Mouse (Mus musculus) spleen, adult 2 months (tissue): ENCODE results near the gene Defb20. TPM values are rescaled to one million over a fixed set of nuclear protein-coding genes. Genes with fewer than 3 reads are reported as not detected.

Source experiments
- DNase-seq, 2 experiments: peaks; one replicate each; pipeline versions ENCODE4 v3.0.0 to v3.0.0-alpha.2; 2012 to 2021; ENCODE audit warnings: low spot score in 2 of 2, low read depth in 1 of 2
- H3K27ac ChIP-seq: fragments of 200-500 bp; 2 replicates; pipeline ENCODE4 v1.5.1; 2012; ENCODE audit warnings: low read length, inconsistent platforms; ENCODE audit not compliant: insufficient read depth
- H3K27me3 ChIP-seq: fragments of 200-500 bp; 2 replicates; pipeline ENCODE4 v1.6.1; 2012; ENCODE audit warnings: mild to moderate bottlenecking, moderate library complexity, low read length, inconsistent platforms; ENCODE audit not compliant: control insufficient read depth, insufficient read depth
- H3K36me3 ChIP-seq: fragments of 200-500 bp; 2 replicates; pipeline ENCODE4 v1.6.1; 2012; ENCODE audit warnings: mild to moderate bottlenecking, low read length, inconsistent platforms; ENCODE audit not compliant: control insufficient read depth, insufficient read depth
- H3K4me1 ChIP-seq: fragments of 200-500 bp; 2 replicates; pipeline ENCODE4 v1.6.1; 2011; ENCODE audit warnings: inconsistent platforms; ENCODE audit not compliant: control insufficient read depth, insufficient read depth, insufficient read length
- H3K4me3 ChIP-seq: fragments of 200-500 bp; 2 replicates; pipeline ENCODE4 v1.5.1; 2011; ENCODE audit warnings: mild to moderate bottlenecking, inconsistent platforms; ENCODE audit not compliant: insufficient read depth, insufficient read length; ENCODE audit errors: extremely low read depth
- CTCF ChIP-seq: fragments of 200-500 bp; IDR thresholded peaks from 2 replicates; pipeline ENCODE4 v1.5.1; 2011; ENCODE audit warnings: mild to moderate bottlenecking, inconsistent platforms; ENCODE audit not compliant: insufficient read depth, insufficient read length, insufficient replicate concordance; ENCODE audit errors: extremely low read depth
- POLR2A ChIP-seq: fragments of 200-500 bp; IDR thresholded peaks from 2 replicates; pipeline ENCODE4 v1.6.1; 2011; ENCODE audit warnings: low read depth, low read length, inconsistent platforms
- WGBS: fragments of 180-500 bp; shearing (Covaris S2); methylation state at CpG from one replicate; pipeline ENCODE4 v1.1.7; 2018; 5-methylcytosine and 5-hydroxymethylcytosine counted together
- polyA plus RNA-seq: library from polyadenylated mRNA; depleted of rRNA; stranded (reverse); fragments of >200 nt; gene quantifications from 2 replicates; pipeline ENCODE4 v1.2.3, GENCODE M21; 2012

The Defb20 gene
- polyA plus RNA-seq, 1 experiment = not detected

DNA sequence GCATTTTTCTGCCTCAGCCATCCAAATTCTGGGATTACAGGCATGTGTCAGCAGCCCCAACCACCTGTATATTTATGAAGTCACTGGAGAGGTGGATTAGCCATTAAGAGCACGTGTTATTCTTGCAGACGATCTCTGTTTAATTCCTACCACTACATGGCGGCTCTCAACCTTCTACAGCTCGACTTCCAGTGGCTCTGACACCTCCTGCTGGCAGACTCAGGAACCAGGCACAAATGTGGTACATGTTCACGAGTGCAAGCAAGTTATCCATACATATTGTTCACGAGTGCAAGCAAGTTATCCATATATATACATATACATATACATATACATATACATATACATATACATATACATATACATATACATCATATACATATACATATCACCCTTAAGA, 16.3 kb downstream of the Defb20 start:
- Histone ChIP-seq H3K27me3 (no peaks in the 10 kb centered on the region; the same call in 1 of the 2 replicates), H3K4me3 (no peak overlapping the region), H3K27ac (no peak overlapping the region), H3K4me1 (no peaks in the 10 kb centered on the region), H3K36me3 (no peaks in the 10 kb centered on the region)
- TF ChIP-seq CTCF = no peak
- no peak for TF ChIP-seq POLR2A
- WGBS = 85% methylated on average over 6 of the region's 6 CpGs
- no peak for DNase-seq

DNA sequence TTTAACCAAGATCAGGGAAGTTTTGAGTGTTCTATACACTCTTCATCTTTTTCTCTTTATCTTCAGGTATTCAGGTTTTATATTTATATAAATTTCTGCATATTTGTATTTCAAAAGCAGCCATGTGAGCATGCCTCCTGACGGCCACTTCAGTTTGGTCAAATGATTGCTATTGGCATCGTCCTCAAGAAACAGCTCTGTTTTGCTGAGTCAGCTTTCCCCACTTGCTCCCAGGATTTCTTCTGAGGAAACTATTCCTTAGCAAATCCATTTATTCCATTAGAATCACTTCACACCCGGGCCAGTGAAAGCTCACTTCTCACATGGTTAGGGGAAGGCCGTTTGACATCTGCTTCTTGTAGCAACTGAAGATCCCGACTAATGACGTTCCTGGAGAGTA, 21.2 kb downstream of the Defb20 start:
- no peaks in the 10 kb centered on the region for H3K36me3 ChIP-seq
- WGBS = 86% methylated on average over 6 of the region's 6 CpGs
- DNase-seq = no peak
- H3K27me3 ChIP-seq = no peaks in the 10 kb centered on the region
- no peak overlapping the region for H3K27ac ChIP-seq
- H3K4me1 ChIP-seq = no peaks in the 10 kb centered on the region
- TF ChIP-seq POLR2A = no peak
- no peak overlapping the region for H3K4me3 ChIP-seq

DNA sequence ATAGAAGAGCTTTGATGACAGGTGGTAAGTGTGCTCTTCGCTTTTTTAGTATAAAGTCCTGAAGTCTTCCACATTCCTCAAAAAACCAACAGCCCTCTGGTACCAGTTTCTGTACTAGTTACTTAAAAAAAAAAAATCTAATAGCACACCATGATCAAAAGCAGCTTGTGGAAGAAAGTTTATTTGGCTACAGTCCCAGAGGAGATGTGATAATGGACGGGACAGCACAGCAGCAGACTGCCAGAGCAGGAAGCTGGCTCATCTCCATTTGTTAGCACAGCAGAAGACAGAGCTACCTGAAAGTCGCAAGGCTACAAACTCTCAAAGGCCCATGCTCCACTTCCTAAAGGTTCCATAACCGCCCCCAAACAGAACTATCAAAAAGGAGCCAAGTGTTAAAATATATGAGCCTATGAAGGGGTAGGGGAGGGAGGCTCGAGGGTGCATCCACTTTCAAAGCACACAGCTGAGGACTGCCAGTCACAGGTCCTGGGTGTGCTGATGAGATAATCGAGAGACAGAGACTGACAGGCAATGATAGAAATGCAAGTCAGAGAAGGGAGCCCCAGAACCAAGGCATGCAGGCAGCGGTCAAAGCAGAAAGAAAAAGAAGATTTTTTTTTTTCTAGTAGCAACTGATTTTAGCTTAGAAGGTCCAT, 23.5 kb downstream of the Defb20 start:
- TF ChIP-seq POLR2A (no peak), CTCF (no peak)
- H3K4me3 ChIP-seq = no peak overlapping the region
- no peaks in the 10 kb centered on the region for H3K27me3 ChIP-seq
- H3K27ac ChIP-seq = no peak overlapping the region
- no peak for DNase-seq
- WGBS = 75% methylated on average over 7 of the region's 7 CpGs
- H3K4me1 ChIP-seq = no peaks in the 10 kb centered on the region
- no peaks in the 10 kb centered on the region for H3K36me3 ChIP-seq

DNA sequence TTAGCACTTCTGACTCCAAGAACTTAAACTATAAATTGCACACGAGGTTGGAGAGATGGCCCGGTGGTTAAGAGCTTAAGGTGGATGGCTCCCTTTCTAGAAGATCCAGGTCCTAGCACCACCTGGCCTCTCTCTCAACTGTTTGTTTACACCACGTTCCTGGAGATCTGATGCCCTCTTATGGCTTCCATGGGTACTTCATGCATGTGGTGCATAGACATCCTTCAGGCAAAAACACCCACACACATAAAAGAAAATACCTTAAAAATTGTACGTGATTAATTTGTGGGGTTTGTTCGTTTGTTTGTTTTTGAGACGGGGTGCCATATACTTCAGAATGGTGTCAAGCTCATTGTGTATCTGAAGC, 24.0 kb downstream of the Defb20 start:
- no peaks in the 10 kb centered on the region for H3K4me1 ChIP-seq
- H3K27ac ChIP-seq = no peak overlapping the region
- DNase-seq = no peak
- TF ChIP-seq CTCF (no peak), POLR2A (no peak)
- 83% methylated on average over 6 of the region's 6 CpGs for WGBS
- no peaks in the 10 kb centered on the region for H3K27me3 ChIP-seq
- no peaks in the 10 kb centered on the region for H3K36me3 ChIP-seq
- H3K4me3 ChIP-seq = no peak overlapping the region

DNA sequence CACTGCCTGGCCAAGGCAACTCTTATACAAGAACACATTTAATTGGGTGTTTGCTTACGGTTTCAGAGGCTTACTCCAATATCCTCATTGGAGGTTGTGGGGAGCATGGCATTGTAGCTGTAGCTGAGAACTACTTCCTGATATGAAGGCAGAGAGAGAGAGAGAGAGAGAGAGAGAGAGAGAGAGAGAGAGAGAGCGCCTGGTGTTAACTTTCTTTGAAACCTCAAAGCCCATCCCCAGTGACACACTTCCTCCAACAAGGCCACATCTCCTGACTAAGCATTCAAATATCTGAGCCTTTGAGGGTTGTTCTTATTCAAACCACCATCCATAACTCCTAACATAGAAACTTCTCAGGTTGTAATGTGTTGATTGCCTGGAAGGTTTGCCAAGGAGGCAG, 27.1 kb downstream of the Defb20 start:
- TF ChIP-seq CTCF (no peak), POLR2A (no peak)
- Histone ChIP-seq H3K36me3 (no peaks in the 10 kb centered on the region), H3K4me1 (no peaks in the 10 kb centered on the region), H3K27me3 (no peaks in the 10 kb centered on the region), H3K4me3 (no peak overlapping the region), H3K27ac (no peak overlapping the region)
- DNase-seq = no peak
- WGBS = 55% methylated on average over 2 of the region's 2 CpGs

DNA sequence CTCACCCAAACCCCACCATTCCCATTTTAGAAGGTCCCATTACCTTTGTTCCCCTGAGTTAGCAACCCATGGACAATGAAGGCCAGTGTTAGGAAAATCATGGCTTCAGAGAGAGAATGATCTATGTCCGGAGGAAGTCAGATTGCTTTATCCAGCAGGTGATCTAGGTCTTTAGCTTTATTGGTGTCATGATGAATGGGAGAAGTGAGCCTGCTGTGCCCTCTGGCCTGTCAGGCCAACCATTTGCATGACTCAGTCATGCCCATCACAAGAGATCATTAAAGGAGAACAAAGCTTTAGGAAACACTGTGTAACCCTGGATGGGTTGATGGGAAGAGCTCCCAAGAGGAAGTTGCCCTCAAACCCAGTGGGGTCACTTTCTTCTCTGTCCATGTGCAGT, 34.7 kb downstream of the Defb20 start, which contains the start of gene Defb26:
Gene Defb26 (minus strand): TSS at position 101 of the 400 bp plus-strand sequence.
- no peak for TF ChIP-seq CTCF
- no peak for TF ChIP-seq POLR2A
- Histone ChIP-seq H3K4me1 (no peaks in the 10 kb centered on the region), H3K27ac (no peak within 1 kb of the TSS), H3K36me3 (no peaks in the 10 kb centered on the region), H3K4me3 (no peak within 1 kb of the TSS), H3K27me3 (no peaks in the 10 kb centered on the region)
- no peak for DNase-seq
- WGBS = 80% methylated on average over 1 of the region's 1 CpGs

DNA sequence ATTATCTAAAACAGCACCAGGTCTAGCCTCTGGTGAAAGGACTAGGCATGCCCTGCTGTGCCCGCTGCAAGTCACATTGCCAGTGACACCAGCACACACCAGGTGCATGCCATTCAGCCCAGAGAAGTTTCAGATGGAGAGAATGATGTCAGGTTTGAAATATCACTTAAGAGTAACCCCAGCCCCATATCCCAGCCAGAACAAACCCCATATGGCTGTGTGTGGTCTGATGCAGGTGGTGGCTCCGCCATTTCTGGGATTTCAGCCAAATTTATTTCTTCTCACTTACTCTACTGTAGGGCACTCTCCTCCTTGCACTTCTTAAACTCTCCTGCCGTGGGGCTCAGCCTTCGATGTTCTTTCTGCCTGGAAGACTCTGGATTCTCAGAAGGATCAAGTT, 39.2 kb downstream of the Defb20 start:
- Histone ChIP-seq H3K4me1 (no peaks in the 10 kb centered on the region), H3K27ac (no peak overlapping the region), H3K27me3 (no peaks in the 10 kb centered on the region), H3K4me3 (no peak overlapping the region), H3K36me3 (no peaks in the 10 kb centered on the region)
- TF ChIP-seq CTCF = no peak
- TF ChIP-seq POLR2A = no peak
- DNase-seq = no peak
- WGBS = 46% methylated on average over 4 of the region's 4 CpGs
